Mouse (Mus musculus): ENCODE data around the gene Trp53rkb. TPM values are rescaled to one million over a fixed set of nuclear protein-coding genes. Genes with fewer than 3 reads are reported as not detected.

Gene Trp53rkb
- 3.1 and 3.2 TPM in 2 replicates for polyA plus RNA-seq (2021; fragmentation: Nextera tagmentation)
- long read RNA-seq, experiment 1, full-length matches to known transcripts = 12 of 13 reads
- long read RNA-seq, experiment 1, partial matches to known transcripts = 0 of 13 reads
- long read RNA-seq, experiment 1, other reads (novel, unspliced or antisense) = 1 of 13 reads
- long read RNA-seq, experiment 2, full-length matches to known transcripts = 26 of 27 reads
- long read RNA-seq, experiment 2, partial matches to known transcripts = 0 of 27 reads
- long read RNA-seq, experiment 2, other reads (novel, unspliced or antisense) = 1 of 27 reads

DNA sequence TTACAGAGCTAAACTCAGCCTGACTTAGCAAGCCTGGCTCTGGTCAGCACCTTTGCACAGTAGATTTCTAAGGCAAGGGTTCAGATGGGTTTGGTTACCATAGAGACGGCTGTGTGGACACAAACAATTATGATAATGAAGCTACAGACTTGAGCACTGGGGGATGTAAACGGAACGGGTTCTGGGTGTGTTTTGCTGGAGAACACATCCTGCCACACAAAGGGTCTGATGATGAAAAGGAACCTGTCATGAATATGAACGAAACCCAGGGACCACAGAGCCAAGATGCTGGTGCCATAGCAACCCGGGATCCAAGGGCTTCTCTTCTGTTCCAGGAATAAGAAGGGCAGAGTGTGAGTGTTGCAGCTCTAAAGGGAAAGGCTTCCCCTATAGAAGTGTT is at the start of gene Trp53rkb:
Gene Trp53rkb, plus strand, starts transcription at position 177 of the 400 bp plus-strand sequence.

DNA sequence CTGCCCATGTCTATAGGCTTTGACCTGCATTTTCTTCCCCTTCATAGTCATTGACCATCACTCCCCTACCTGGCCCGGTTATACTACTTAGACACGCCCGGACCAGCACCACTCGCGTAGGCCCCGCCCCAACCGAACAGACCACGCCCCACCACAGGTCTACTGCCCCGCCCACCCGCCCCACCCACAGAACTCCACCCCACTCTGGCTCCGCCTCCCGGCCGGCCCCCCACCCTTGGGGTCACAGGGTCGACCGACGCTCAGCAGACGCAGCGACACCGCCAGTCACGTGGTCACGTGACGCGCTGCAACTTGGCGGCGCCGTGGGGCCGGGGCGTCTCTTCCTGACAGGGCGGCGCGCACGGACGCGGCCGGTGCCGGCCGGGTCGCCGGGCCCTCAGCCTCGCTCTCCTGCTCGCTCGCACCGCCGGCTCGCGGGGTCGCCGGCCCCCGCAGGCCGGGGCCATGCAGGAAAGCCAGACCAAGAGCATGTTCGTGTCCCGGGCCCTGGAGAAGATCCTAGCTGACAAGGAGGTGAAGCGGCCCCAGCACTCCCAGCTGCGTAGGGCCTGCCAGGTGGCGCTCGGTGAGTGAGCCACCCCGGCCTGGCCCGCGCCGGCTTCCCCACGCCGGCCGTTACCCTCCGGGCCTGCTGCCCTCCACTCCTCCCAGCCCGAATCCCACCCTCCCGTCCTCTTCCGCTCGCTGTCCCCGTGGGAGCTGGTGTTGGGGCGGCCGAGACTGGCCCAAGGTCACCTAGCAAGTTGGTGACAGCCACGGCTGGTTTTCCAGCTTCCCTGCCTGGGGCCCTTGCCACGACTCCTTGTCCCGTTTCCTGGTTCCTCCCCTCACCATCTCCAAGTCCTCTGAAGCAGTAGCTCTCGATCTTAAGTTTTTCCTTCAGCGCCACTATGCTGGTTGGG is 13.2 kb downstream of the Trp53rkb start, which contains the start of gene Arfgef2:
Gene Arfgef2, plus strand, starts transcription at position 339 of the 923 bp plus-strand sequence.

Other genes with a start within 250 kb of the Trp53rkb start
- 14.4 and 14.8 TPM in 2 replicates for gene Prex1, start 78.7 kb upstream of the Trp53rkb start, polyA plus RNA-seq (2021; fragmentation: Nextera tagmentation)
- 5.9 and 6.5 TPM in 2 replicates for gene Arfgef2, start 13.1 kb downstream of the Trp53rkb start, polyA plus RNA-seq (2021; fragmentation: Nextera tagmentation)
- 21.6 and 21.8 TPM in 2 replicates for gene Cse1l, start 113.5 kb downstream of the Trp53rkb start, polyA plus RNA-seq (2021; fragmentation: Nextera tagmentation)
- gene Stau1, start 203.8 kb downstream of the Trp53rkb start, polyA plus RNA-seq (2021; fragmentation: Nextera tagmentation) = 34.1 and 35.6 TPM in 2 replicates
- 14.2 and 15.4 TPM in 2 replicates for gene Ddx27, start 222.7 kb downstream of the Trp53rkb start, polyA plus RNA-seq (2021; fragmentation: Nextera tagmentation)

All from layer of hippocampus, adult 6 months (tissue).